Mouse (Mus musculus): ENCODE results near the gene 1700020D05Rik. TPM values are rescaled to one million over a fixed set of nuclear protein-coding genes. Genes with fewer than 3 reads are reported as not detected.

The 1700020D05Rik gene
- total and polyA plus RNA-seq, 2 experiments from 2014 or later, result not detected

DNA sequence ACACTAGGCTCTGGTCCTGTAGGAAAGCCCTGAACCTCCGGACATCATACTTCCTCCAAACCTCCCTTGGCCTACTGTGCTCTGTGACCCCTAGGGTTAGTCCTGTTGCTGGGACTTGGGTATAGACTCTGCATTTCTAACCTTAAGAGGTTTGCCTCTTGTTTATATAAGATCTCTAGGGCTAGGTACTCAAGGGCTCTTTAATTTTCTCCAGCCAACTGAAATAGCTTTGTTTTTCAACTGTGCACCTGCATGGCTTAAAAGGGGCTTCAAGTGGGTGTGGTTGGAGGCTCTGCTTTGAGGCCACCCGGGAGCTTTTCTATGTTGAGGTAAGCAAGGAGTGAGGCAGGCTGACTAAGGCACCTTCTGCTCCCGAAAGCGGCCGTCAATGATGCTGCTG, 19.1 kb downstream of the 1700020D05Rik start:
- TF ChIP-seq CTCF (IDR thresholded peaks at IDR 0.05; ENCODE audit: low read depth) (no peak), EP300 (IDR thresholded peaks at IDR 0.05; ENCODE audit: low read depth) (no peak)
- ATAC-seq (ENCODE audit: insufficient read depth, low read depth) (no peak), DNase-seq (ENCODE audit: low spot score) (no peak)
- no peak overlapping the region for H3K4me3 ChIP-seq (ENCODE audit: low read depth, low read length)
- peaks cover 12% of the 10 kb centered on the region; the same call in 1 of the 2 replicates for H3K4me1 ChIP-seq (ENCODE audit: control insufficient read depth, insufficient read depth)
- no peak overlapping the region for H3K4me2 ChIP-seq (ENCODE audit: low read depth, low read length)
- peaks cover 68% of the 10 kb centered on the region for H3K36me3 ChIP-seq (replicated peaks; ENCODE audit: control insufficient read depth, insufficient read depth, low read length)
- H3K27me3 ChIP-seq (ENCODE audit: control insufficient read depth, insufficient read depth, low read length), result no peaks in the 10 kb centered on the region
- WGBS, result 83% methylated on average over 5 of the region's 5 CpGs
- H3K9ac ChIP-seq (replicated peaks; ENCODE audit: low read depth, low read length), result no peak overlapping the region
- H3K27ac ChIP-seq (ENCODE audit: low read depth), result no peak overlapping the region
- H3K9me3 ChIP-seq (replicated peaks; ENCODE audit: control insufficient read depth, low read length), result no peaks in the 10 kb centered on the region

DNA sequence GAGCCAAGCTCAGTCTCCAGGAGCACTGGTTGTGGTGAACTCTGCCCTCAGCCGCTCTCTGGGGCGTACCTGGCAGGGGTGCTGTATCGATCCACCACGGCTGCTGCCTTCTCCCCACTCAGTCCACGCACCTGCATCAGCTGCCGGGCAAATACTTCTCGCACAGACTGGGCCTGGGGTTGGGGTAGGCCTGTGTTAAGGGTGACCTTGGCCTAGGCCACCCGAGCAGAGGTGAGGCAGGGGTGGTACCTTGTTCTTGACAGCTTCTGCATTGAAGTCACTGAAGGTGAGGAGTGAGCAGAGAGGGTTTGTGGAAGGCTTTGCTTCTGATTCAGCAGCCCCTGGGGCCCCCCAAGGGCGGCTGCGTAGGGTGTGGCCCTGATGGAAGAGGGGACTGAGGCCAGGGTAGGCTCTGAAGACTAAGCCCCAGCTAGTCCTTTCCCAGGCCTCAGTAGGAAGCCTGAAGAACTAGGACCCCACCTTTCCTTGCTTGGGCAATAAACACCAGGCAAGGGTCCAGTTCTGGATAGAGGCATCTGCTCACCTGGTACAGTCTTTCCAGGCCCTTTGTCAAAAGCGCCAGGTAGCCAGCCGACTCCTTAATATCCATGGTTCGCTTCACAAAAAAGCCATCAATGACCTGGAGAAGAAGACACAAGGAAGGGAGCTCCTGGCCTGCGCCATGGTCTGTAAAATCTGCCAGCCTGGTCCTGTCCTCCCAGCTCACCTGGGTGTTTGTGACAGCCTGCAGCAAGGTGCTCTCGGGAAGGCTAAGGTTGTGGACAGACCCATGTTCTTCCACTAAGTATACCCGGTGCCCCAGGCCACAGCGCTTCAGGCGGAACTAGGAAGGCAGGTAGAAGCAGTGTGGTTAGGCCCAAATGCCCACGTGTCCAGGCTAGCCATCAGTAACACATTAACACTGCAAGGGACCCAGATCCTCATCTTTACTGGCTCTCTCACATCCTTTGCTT, 19.9 kb downstream of the 1700020D05Rik start:
- WGBS, result 92% methylated on average over 19 of the region's 19 CpGs
- peaks cover 68% of the 10 kb centered on the region for H3K36me3 ChIP-seq (replicated peaks; ENCODE audit: control insufficient read depth, insufficient read depth, low read length)

DNA sequence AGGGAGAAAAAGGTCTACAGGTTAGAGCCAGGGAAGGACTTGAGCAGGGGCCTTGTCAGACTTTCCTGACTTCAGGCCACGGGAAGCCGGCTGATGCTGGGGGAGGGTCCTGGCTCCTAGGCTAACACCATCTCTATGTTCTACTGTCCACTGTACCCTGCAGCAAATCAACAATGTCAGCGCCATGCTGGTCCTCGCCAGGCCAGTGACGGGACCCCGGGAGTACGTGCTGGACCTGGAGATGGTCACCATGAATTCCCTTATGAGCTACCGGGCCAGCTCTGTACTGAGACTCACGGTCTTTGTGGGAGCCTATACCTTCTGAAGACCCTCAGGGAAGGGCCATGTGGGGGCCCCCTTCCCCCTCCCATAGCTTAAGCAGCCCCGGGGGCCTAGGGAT, 22.2 kb downstream of the 1700020D05Rik start:
- TF ChIP-seq EP300 (IDR thresholded peaks at IDR 0.05; ENCODE audit: low read depth) (no peak), CTCF (IDR thresholded peaks at IDR 0.05; ENCODE audit: low read depth) (no peak)

More for the DNA sequence above, 19.9 kb downstream of the 1700020D05Rik start:
- Histone ChIP-seq H3K4me1 (ENCODE audit: control insufficient read depth, insufficient read depth) (peaks cover 9% of the 10 kb centered on the region; the same call in 1 of the 2 replicates), H3K9ac (replicated peaks; ENCODE audit: low read depth, low read length) (no peak overlapping the region), H3K27me3 (ENCODE audit: control insufficient read depth, insufficient read depth, low read length) (no peaks in the 10 kb centered on the region), H3K27ac (ENCODE audit: low read depth) (no peak overlapping the region), H3K4me3 (ENCODE audit: low read depth, low read length) (no peak overlapping the region), H3K9me3 (replicated peaks; ENCODE audit: control insufficient read depth, low read length) (no peaks in the 10 kb centered on the region), H3K4me2 (ENCODE audit: low read depth, low read length) (no peak overlapping the region)
- TF ChIP-seq CTCF (IDR thresholded peaks at IDR 0.05; ENCODE audit: low read depth) (no peak), EP300 (IDR thresholded peaks at IDR 0.05; ENCODE audit: low read depth) (no peak)
- DNase-seq (ENCODE audit: low spot score) (no peak), ATAC-seq (ENCODE audit: insufficient read depth, low read depth) (no peak)

DNA sequence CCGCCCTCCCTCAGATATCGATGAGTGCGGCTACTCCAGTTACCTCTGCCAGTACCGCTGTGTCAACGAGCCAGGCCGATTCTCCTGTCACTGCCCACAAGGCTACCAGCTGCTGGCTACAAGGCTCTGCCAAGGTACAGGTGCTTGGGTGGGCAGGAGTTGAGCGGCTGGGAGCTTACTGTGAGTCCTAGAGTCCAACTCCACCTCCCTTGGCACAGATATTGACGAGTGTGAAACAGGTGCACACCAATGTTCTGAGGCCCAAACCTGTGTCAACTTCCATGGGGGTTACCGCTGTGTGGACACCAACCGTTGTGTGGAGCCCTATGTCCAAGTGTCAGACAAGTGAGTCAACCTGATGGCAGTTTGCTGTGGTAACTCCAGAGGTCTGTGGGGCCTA, 23.6 kb downstream of the 1700020D05Rik start:
- 84% methylated on average over 10 of the region's 10 CpGs for WGBS
- ATAC-seq (ENCODE audit: insufficient read depth, low read depth) (no peak), DNase-seq (ENCODE audit: low spot score) (no peak)
- Histone ChIP-seq H3K9ac (replicated peaks; ENCODE audit: low read depth, low read length) (no peak overlapping the region), H3K4me3 (ENCODE audit: low read depth, low read length) (no peak overlapping the region), H3K4me2 (ENCODE audit: low read depth, low read length) (no peak overlapping the region), H3K4me1 (ENCODE audit: control insufficient read depth, insufficient read depth) (no peaks in the 10 kb centered on the region), H3K27ac (ENCODE audit: low read depth) (no peak overlapping the region), H3K36me3 (replicated peaks; ENCODE audit: control insufficient read depth, insufficient read depth, low read length) (peaks cover 59% of the 10 kb centered on the region), H3K27me3 (ENCODE audit: control insufficient read depth, insufficient read depth, low read length) (no peaks in the 10 kb centered on the region), H3K9me3 (replicated peaks; ENCODE audit: control insufficient read depth, low read length) (no peaks in the 10 kb centered on the region)
- TF ChIP-seq EP300 (IDR thresholded peaks at IDR 0.05; ENCODE audit: low read depth), result no peak
- TF ChIP-seq CTCF (IDR thresholded peaks at IDR 0.05; ENCODE audit: low read depth), result no peak

More for the DNA sequence above, 22.2 kb downstream of the 1700020D05Rik start:
- no peak for ATAC-seq (ENCODE audit: insufficient read depth, low read depth)
- no peak for DNase-seq (ENCODE audit: low spot score)
- no peaks in the 10 kb centered on the region for H3K9me3 ChIP-seq (replicated peaks; ENCODE audit: control insufficient read depth, low read length)
- 92% methylated on average over 10 of the region's 10 CpGs for WGBS
- no peak overlapping the region for H3K4me3 ChIP-seq (ENCODE audit: low read depth, low read length)
- H3K4me1 ChIP-seq (ENCODE audit: control insufficient read depth, insufficient read depth), result no peaks in the 10 kb centered on the region
- no peak overlapping the region for H3K9ac ChIP-seq (replicated peaks; ENCODE audit: low read depth, low read length)
- no peak overlapping the region for H3K4me2 ChIP-seq (ENCODE audit: low read depth, low read length)
- H3K36me3 ChIP-seq (replicated peaks; ENCODE audit: control insufficient read depth, insufficient read depth, low read length), result peaks cover 73% of the 10 kb centered on the region
- H3K27me3 ChIP-seq (ENCODE audit: control insufficient read depth, insufficient read depth, low read length), result no peaks in the 10 kb centered on the region
- H3K27ac ChIP-seq (ENCODE audit: low read depth), result no peak overlapping the region

DNA sequence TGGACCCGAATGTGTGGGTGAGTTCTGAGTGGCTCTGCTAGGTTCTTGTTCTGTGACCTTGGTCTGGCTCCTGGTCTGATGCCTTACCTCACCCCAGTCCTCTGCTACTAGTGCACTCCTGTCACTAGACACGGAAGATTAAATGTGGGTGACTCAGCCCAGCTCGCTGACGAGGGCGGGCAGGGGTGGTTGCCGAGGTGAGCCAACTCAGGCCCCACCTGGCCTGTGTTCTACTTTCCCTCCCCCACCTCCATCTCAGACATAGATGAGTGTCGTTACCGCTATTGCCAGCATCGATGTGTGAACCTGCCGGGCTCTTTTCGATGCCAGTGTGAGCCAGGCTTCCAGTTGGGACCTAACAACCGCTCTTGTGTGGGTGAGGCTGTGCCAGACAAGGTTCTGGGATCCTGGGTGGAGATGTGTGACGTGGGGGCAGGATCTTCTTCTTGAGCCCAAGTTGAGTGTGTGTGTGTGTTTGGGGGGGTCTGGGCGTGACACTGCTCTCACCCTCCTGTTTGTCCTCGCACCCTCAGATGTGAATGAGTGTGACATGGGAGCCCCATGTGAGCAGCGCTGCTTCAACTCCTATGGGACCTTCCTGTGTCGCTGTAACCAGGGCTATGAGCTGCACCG, 25.8 kb downstream of the 1700020D05Rik start:
- no peak for DNase-seq (ENCODE audit: low spot score)
- no peak overlapping the region for H3K27ac ChIP-seq (ENCODE audit: low read depth)
- H3K36me3 ChIP-seq (replicated peaks; ENCODE audit: control insufficient read depth, insufficient read depth, low read length), result peaks cover 37% of the 10 kb centered on the region
- no peak for ATAC-seq (ENCODE audit: insufficient read depth, low read depth)
- 89% methylated on average over 18 of the region's 18 CpGs for WGBS
- H3K9ac ChIP-seq (replicated peaks; ENCODE audit: low read depth, low read length), result no peak overlapping the region
- no peaks in the 10 kb centered on the region for H3K4me1 ChIP-seq (ENCODE audit: control insufficient read depth, insufficient read depth)
- H3K9me3 ChIP-seq (replicated peaks; ENCODE audit: control insufficient read depth, low read length), result no peaks in the 10 kb centered on the region
- no peak overlapping the region for H3K4me2 ChIP-seq (ENCODE audit: low read depth, low read length)
- TF ChIP-seq CTCF (IDR thresholded peaks at IDR 0.05; ENCODE audit: low read depth) (no peak), EP300 (IDR thresholded peaks at IDR 0.05; ENCODE audit: low read depth) (no peak)
- H3K4me3 ChIP-seq (ENCODE audit: low read depth, low read length), result no peak overlapping the region
- H3K27me3 ChIP-seq (ENCODE audit: control insufficient read depth, insufficient read depth, low read length), result no peaks in the 10 kb centered on the region

All from heart, postnatal 0 days (tissue).